Mouse (Mus musculus) C2C12 (cell line): ENCODE results near the gene Olfr557. TPM values are rescaled to one million over a fixed set of nuclear protein-coding genes. Genes with fewer than 3 reads are reported as not detected.

Experiments used
- H3K27me3 ChIP-seq: one replicate; pipeline ENCODE4 v1.6.1; 2011; ENCODE audit not compliant: control insufficient read depth, insufficient read depth, insufficient read length
- H3K36me3 ChIP-seq: one replicate; pipeline ENCODE4 v1.6.1; 2011; ENCODE audit not compliant: control insufficient read depth, insufficient read depth
- H3K4me3 ChIP-seq: one replicate; pipeline ENCODE4 v1.5.1; 2011; ENCODE audit warnings: mild to moderate bottlenecking, control low read depth; ENCODE audit not compliant: poor library complexity, insufficient read depth, severe bottlenecking
- H3K79me2 ChIP-seq: one replicate; pipeline ENCODE4 v1.6.1; 2011; ENCODE audit not compliant: control insufficient read depth, insufficient read depth
- H3K79me3 ChIP-seq: one replicate; pipeline ENCODE4 v1.6.1; 2011; ENCODE audit warnings: low read depth, control low read depth
- H3ac ChIP-seq: one replicate; pipeline ENCODE3; 2011; ENCODE audit warnings: low read depth; ENCODE audit not compliant: control insufficient read depth, insufficient read length
- CEBPB ChIP-seq: IDR thresholded peaks from one replicate; pipeline ENCODE4 v1.6.1; 2011; ENCODE audit warnings: low read depth, mild to moderate bottlenecking, control low read depth, moderate library complexity
- CTCF ChIP-seq: IDR thresholded peaks from one replicate; pipeline ENCODE4 v1.5.1; 2011; ENCODE audit not compliant: control insufficient read depth, insufficient read depth, insufficient read length
- FOSL1 ChIP-seq: IDR thresholded peaks from one replicate; pipeline ENCODE4 v1.8.0; 2011; ENCODE audit warnings: mild to moderate bottlenecking, low read length; ENCODE audit not compliant: poor library complexity, insufficient read depth, severe bottlenecking
- MAX ChIP-seq: IDR thresholded peaks from one replicate; pipeline ENCODE4 v1.6.1; 2011; ENCODE audit warnings: mild to moderate bottlenecking, control low read depth
- MYOD1 ChIP-seq: IDR thresholded peaks from one replicate; pipeline ENCODE4 v1.6.1; 2011; ENCODE audit warnings: low read depth; ENCODE audit not compliant: control insufficient read depth, insufficient read length
- MYOG ChIP-seq: IDR thresholded peaks from one replicate; pipeline ENCODE4 v1.6.1; 2011; ENCODE audit not compliant: control insufficient read depth, insufficient read length; ENCODE audit errors: extremely low read depth
- USF1 ChIP-seq: IDR thresholded peaks from one replicate; pipeline ENCODE4 v1.6.1; 2011; ENCODE audit warnings: low read depth, mild to moderate bottlenecking, control low read depth, moderate library complexity
- polyA plus RNA-seq: library from polyadenylated mRNA; unstranded; fragments of >200 nt; fragmentation: generic; extraction: Trizol; gene quantifications from one replicate; pipeline ENCODE4 v1.2.1, GENCODE M21; 2012; ENCODE audit warnings: missing spikeins

Gene Olfr557
- polyA plus RNA-seq, 1 experiment, result not detected

- TF ChIP-seq MYOG (no peak), CEBPB (no peak), FOSL1 (no peak), MAX (no peak), MYOD1 (no peak)
- no peaks in the 10 kb centered on the region for H3K79me2 ChIP-seq
- H3K36me3 ChIP-seq, result no peaks in the 10 kb centered on the region
- H3K4me3 ChIP-seq, result no peak overlapping the region
- no peaks in the 10 kb centered on the region for H3K27me3 ChIP-seq
- no peaks in the 10 kb centered on the region for H3K79me3 ChIP-seq
- H3ac ChIP-seq, result no peak overlapping the region
Observed at GRCm38 (mm10) chr7:102681916-102682315, 13.8 kb upstream of the Olfr557 start.

GRCm38 (mm10) chr7:102686944-102687501 is 8.7 kb upstream of the Olfr557 start, which contains the start of gene Trim68:
Gene Trim68, minus strand, starts transcription at chr7:102687327.
- Histone ChIP-seq H3ac (peak within 1 kb of the TSS; percentile 65), H3K4me3 (peak within 1 kb of the TSS; percentile 40), H3K36me3 (no peaks in the 10 kb centered on the region), H3K79me3 (no peaks in the 10 kb centered on the region), H3K79me2 (no peaks in the 10 kb centered on the region), H3K27me3 (no peaks in the 10 kb centered on the region)
- no peak for TF ChIP-seq CEBPB
- TF ChIP-seq MAX, result no peak
- peak; percentile 55 for TF ChIP-seq USF1
- no peak for TF ChIP-seq MYOD1

GRCm38 (mm10) chr7:102698461-102698860 is 2.8 kb downstream of the Olfr557 start:
- Histone ChIP-seq H3K36me3 (no peaks in the 10 kb centered on the region), H3ac (no peak overlapping the region), H3K27me3 (no peaks in the 10 kb centered on the region), H3K79me2 (no peaks in the 10 kb centered on the region), H3K79me3 (no peaks in the 10 kb centered on the region), H3K4me3 (no peak overlapping the region)
- no peak for TF ChIP-seq FOSL1
- TF ChIP-seq USF1, result no peak
- TF ChIP-seq MYOD1, result no peak
- no peak for TF ChIP-seq MYOG
- no peak for TF ChIP-seq CTCF
- TF ChIP-seq MAX, result no peak
- no peak for TF ChIP-seq CEBPB

- Histone ChIP-seq H3K27me3 (no peaks in the 10 kb centered on the region), H3ac (no peak within 1 kb of the TSS), H3K36me3 (no peaks in the 10 kb centered on the region), H3K4me3 (no peak within 1 kb of the TSS), H3K79me2 (no peaks in the 10 kb centered on the region), H3K79me3 (no peaks in the 10 kb centered on the region)
- TF ChIP-seq MYOG (no peak), USF1 (no peak), MAX (no peak), MYOD1 (no peak), FOSL1 (no peak), CEBPB (no peak), CTCF (no peak)
Observed at GRCm38 (mm10) chr7:102701915-102702314, 6.2 kb downstream of the Olfr557 start, which contains the start of gene Olfr558. Gene Olfr558, plus strand, starts transcription at chr7:102702215.

- Histone ChIP-seq H3K79me3 (no peaks in the 10 kb centered on the region), H3K36me3 (no peaks in the 10 kb centered on the region), H3K4me3 (no peak within 1 kb of the TSS), H3K79me2 (no peaks in the 10 kb centered on the region), H3K27me3 (no peaks in the 10 kb centered on the region), H3ac (no peak within 1 kb of the TSS)
- TF ChIP-seq CTCF (no peak), MAX (no peak), MYOG (no peak), FOSL1 (no peak), USF1 (no peak), CEBPB (no peak), MYOD1 (no peak)
Observed at GRCm38 (mm10) chr7:102718970-102719369, 23.3 kb downstream of the Olfr557 start, which contains the start of gene Olfr33. Gene Olfr33, minus strand, starts transcription at chr7:102719070.

GRCm38 (mm10) chr7:102727391-102727790 is 31.7 kb downstream of the Olfr557 start, which contains the start of gene Olfr559:
Gene Olfr559, minus strand, starts transcription at chr7:102727491.
- no peak for TF ChIP-seq FOSL1
- TF ChIP-seq CEBPB, result no peak
- TF ChIP-seq MYOG, result no peak
- TF ChIP-seq MYOD1, result no peak
- no peak for TF ChIP-seq CTCF
- TF ChIP-seq MAX, result no peak
- no peak for TF ChIP-seq USF1

More at GRCm38 (mm10) chr7:102727391-102727790, 31.7 kb downstream of the Olfr557 start, which contains the start of gene Olfr559:
- Histone ChIP-seq H3K36me3 (no peaks in the 10 kb centered on the region), H3K79me2 (no peaks in the 10 kb centered on the region), H3K4me3 (no peak within 1 kb of the TSS), H3K27me3 (no peaks in the 10 kb centered on the region), H3K79me3 (no peaks in the 10 kb centered on the region), H3ac (no peak within 1 kb of the TSS)
